Mouse (Mus musculus) intestine, embryonic 14.5 days (tissue): ENCODE results near the gene Gpn2. TPM values are rescaled to one million over a fixed set of nuclear protein-coding genes. Genes with fewer than 3 reads are reported as not detected.

Source experiments
- ATAC-seq: fragments of 200-750 bp; cut with Nextera tagmentation; replicated peaks from 2 replicates; pipeline ENCODE4 v1.8.0; 2017; ENCODE audit warnings: low read depth, moderate number of reproducible peaks, moderate TSS enrichment, moderate library complexity; ENCODE audit not compliant: low FRiP score, low TSS enrichment
- DNase-seq: peaks from one replicate; pipeline ENCODE4 v3.0.0-alpha.2; 2018; ENCODE audit warnings: low spot score
- H3K27ac ChIP-seq: fragments of 300-500 bp; sonication (generic); 2 replicates; pipeline ENCODE4 v1.5.1; 2014; ENCODE audit warnings: low read depth, mild to moderate bottlenecking, control low read depth
- H3K27me3 ChIP-seq: fragments of 300-500 bp; sonication (generic); replicated peaks from 2 replicates; pipeline ENCODE4 v1.6.1; 2014; ENCODE audit warnings: low read length, control low read depth; ENCODE audit not compliant: control insufficient read depth, insufficient read depth
- H3K36me3 ChIP-seq: fragments of 300-500 bp; sonication (generic); 2 replicates; pipeline ENCODE4 v1.6.1; 2014; ENCODE audit warnings: low read length, control low read depth; ENCODE audit not compliant: control insufficient read depth, insufficient read depth
- H3K4me1 ChIP-seq: fragments of 300-500 bp; sonication (generic); replicated peaks from 2 replicates; pipeline ENCODE4 v1.6.1; 2014; ENCODE audit warnings: low read length, control low read depth, mixed read lengths; ENCODE audit not compliant: control insufficient read depth, insufficient read depth
- H3K4me2 ChIP-seq: fragments of 300-500 bp; sonication (generic); 2 replicates; pipeline ENCODE4 v1.6.1; 2014; ENCODE audit warnings: low read length
- H3K4me3 ChIP-seq: fragments of 300-500 bp; sonication (generic); 2 replicates; pipeline ENCODE4 v1.5.1; 2014; ENCODE audit warnings: low read depth, low read length, control low read depth, mixed read lengths
- H3K9ac ChIP-seq: fragments of 300-500 bp; sonication (generic); 2 replicates; pipeline ENCODE4 v1.6.1; 2014; ENCODE audit warnings: mild to moderate bottlenecking, low read length
- H3K9me3 ChIP-seq: fragments of 300-500 bp; sonication (generic); 2 replicates; pipeline ENCODE4 v1.6.1; 2016; ENCODE audit warnings: low read length, control low read depth; ENCODE audit not compliant: control insufficient read depth
- WGBS: fragments of 180-500 bp; shearing (Covaris S2); extraction: QIAGEN DNeasy Blood & Tissue Kit; methylation state at CpG from one replicate; pipeline ENCODE4 v1.1.7; 2014; 5-methylcytosine and 5-hydroxymethylcytosine counted together
- polyA plus RNA-seq: library from polyadenylated mRNA; unstranded; fragments of >200 nt; fragmentation: Nextera tagmentation; extraction: Ambion mirVana; gene quantifications from 2 replicates; pipeline ENCODE4 v1.2.1, GENCODE M21; 2014

Gene Gpn2
- polyA plus RNA-seq, 1 experiment from 2014 or later = 19.8 TPM

GRCm38 (mm10) chr4:133600306-133600705 lies 16.1 kb downstream of the Gpn2 start:
- Histone ChIP-seq H3K4me1 (peaks cover 8% of the 10 kb centered on the region; the same call in 1 of the 2 replicates), H3K4me2 (peak overlapping the region; percentile 78), H3K27ac (peak overlapping the region; percentile 76; the same call in 1 of the 2 replicates), H3K36me3 (peaks cover 11% of the 10 kb centered on the region), H3K4me3 (peak overlapping the region; percentile 54), H3K9ac (peak overlapping the region; percentile 42), H3K9me3 (no peaks in the 10 kb centered on the region), H3K27me3 (peaks cover 33% of the 10 kb centered on the region)
- DNase-seq = no peak
- no peak for ATAC-seq
- 12% methylated on average over 9 of the region's 9 CpGs for WGBS

DNA sequence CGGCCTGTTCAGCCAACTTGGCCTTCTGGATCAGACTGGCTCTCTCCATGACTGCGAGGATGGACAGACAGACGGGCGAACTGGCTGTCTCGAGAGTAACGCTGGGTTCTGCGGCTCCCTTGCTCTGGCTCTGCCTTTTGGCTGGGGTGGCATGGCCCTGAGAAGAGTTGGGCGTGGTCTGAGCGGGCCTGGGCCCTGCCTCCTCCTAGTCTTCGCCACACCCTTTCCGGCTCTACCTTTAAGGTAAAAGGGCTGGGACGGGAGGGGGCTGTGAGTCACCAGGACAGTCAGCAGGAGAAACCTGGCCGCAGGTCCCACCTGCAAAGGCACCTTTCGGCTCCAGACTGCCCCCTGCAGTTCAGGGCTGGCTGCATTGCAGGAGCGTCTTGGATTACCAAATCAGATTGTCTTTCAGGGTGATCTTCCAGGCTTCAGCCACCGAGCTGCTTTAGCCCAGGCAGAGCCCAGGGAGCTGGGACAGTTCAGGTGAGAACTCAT lies 17.6 kb downstream of the Gpn2 start, which contains the start of gene Sfn:
TSS of gene Sfn (minus strand) at position 448 of the 498 bp plus-strand sequence.
- Histone ChIP-seq H3K27ac (no peak within 1 kb of the TSS), H3K36me3 (peaks cover 11% of the 10 kb centered on the region), H3K4me1 (peaks cover 8% of the 10 kb centered on the region; the same call in 1 of the 2 replicates), H3K27me3 (peaks cover 33% of the 10 kb centered on the region), H3K9me3 (no peaks in the 10 kb centered on the region), H3K4me2 (peak within 1 kb of the TSS; percentile 40), H3K9ac (no peak within 1 kb of the TSS), H3K4me3 (peak within 1 kb of the TSS; percentile 24)
- WGBS = 3% methylated on average over 16 of the region's 16 CpGs
- ATAC-seq = peak; percentile 76
- peak; percentile 89 for DNase-seq

- peaks cover 14% of the 10 kb centered on the region for H3K36me3 ChIP-seq
- peaks cover 33% of the 10 kb centered on the region for H3K27me3 ChIP-seq
- DNase-seq = no peak
- no peak for ATAC-seq
- peaks cover 8% of the 10 kb centered on the region; the same call in 1 of the 2 replicates for H3K4me1 ChIP-seq
- H3K27ac ChIP-seq = no peak overlapping the region
- H3K9me3 ChIP-seq = no peaks in the 10 kb centered on the region
- no peak overlapping the region for H3K4me3 ChIP-seq
- 88% methylated on average over 5 of the region's 5 CpGs for WGBS
- H3K4me2 ChIP-seq = no peak overlapping the region
- H3K9ac ChIP-seq = no peak overlapping the region
Measured at GRCm38 (mm10) chr4:133603056-133603455, 18.9 kb downstream of the Gpn2 start.

GRCm38 (mm10) chr4:133604175-133604574 lies 20.0 kb downstream of the Gpn2 start:
- Histone ChIP-seq H3K27me3 (peaks cover 28% of the 10 kb centered on the region), H3K4me3 (no peak overlapping the region), H3K9ac (no peak overlapping the region), H3K9me3 (no peaks in the 10 kb centered on the region), H3K27ac (no peak overlapping the region), H3K4me2 (no peak overlapping the region), H3K4me1 (peaks cover 3% of the 10 kb centered on the region; the same call in 1 of the 2 replicates), H3K36me3 (peaks cover 21% of the 10 kb centered on the region)
- ATAC-seq = no peak
- DNase-seq = no peak
- 86% methylated on average over 7 of the region's 7 CpGs for WGBS

DNA sequence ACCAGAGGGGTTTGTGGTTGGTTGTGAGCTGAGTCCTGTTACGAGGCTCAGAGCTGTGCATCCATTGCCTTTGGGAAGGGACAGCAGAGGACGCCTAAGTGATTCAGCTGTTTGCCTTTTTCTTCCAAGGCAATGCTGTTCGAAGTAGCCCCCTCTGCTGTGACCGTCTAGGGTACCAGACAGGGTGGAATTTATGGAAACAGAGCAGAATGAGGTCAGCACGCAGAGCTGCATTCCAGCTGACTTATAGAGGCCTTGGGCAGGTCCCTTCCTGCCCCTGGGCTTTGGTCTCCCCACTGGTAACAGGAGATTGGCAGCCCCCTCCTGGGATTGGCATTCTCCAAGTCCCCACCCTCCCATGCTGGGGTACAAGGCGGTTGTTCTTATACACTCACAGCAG lies 20.7 kb downstream of the Gpn2 start:
- ATAC-seq (no peak), DNase-seq (no peak)
- H3K27me3 ChIP-seq = peaks cover 24% of the 10 kb centered on the region
- no peak overlapping the region for H3K4me3 ChIP-seq
- 65% methylated on average over 6 of the region's 6 CpGs for WGBS
- H3K36me3 ChIP-seq = peaks cover 21% of the 10 kb centered on the region
- 0 out of 2 replicates have a peak, but pooled peaks cover 2% of the 10 kb centered on the region for H3K4me1 ChIP-seq
- H3K4me2 ChIP-seq = no peak overlapping the region
- no peaks in the 10 kb centered on the region for H3K9me3 ChIP-seq
- no peak overlapping the region for H3K9ac ChIP-seq
- no peak overlapping the region for H3K27ac ChIP-seq

DNA sequence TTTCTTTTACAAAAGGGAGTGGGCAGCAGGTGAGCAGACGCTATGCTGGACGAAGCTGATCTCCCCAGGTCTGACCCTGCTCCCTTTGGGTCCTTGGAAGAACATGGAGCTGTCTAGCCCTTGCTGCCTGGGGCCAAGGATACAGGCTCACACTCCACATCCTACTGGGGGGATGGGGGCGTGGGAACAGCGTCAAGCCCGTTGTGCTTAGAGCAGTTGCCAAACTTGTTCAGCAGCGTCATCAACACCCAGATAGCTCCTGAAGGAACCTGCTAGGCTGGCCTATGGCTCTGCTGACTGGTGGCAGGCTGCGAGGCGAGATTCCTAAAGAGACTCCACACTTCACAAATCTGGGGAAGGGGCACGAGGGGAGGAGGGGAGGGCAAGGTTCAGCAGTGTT lies 21.2 kb downstream of the Gpn2 start:
- Histone ChIP-seq H3K27me3 (peaks cover 19% of the 10 kb centered on the region), H3K36me3 (peaks cover 21% of the 10 kb centered on the region), H3K4me2 (no peak overlapping the region), H3K4me3 (no peak overlapping the region), H3K27ac (no peak overlapping the region), H3K4me1 (0 out of 2 replicates have a peak, but pooled peaks cover 2% of the 10 kb centered on the region), H3K9me3 (no peaks in the 10 kb centered on the region), H3K9ac (no peak overlapping the region)
- DNase-seq = no peak
- ATAC-seq = no peak
- 54% methylated on average over 9 of the region's 9 CpGs for WGBS

DNA sequence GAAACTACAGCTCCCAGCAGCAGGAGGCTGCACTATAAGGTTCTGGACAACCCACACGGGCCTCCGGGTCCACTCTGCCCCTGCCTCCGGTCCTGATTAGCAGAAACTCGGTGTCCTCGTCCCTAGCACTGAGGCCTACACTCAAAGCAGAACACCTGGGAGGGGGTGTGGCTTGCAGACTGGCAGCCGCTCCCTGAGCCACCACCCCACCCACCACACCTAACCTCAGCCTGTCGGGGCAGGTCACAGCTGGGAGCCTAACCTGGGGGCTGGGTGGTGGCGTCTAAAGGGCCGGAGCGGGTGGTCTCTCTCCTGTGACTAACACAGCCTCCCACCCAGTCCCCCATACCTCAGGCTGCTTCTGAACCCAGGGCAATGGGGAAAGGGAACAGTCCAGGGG lies 23.1 kb downstream of the Gpn2 start:
- no peak overlapping the region for H3K4me3 ChIP-seq
- H3K9ac ChIP-seq = no peak overlapping the region
- H3K9me3 ChIP-seq = peaks cover 4% of the 10 kb centered on the region
- H3K27me3 ChIP-seq = peaks cover 10% of the 10 kb centered on the region
- WGBS = 74% methylated on average over 10 of the region's 10 CpGs
- no peak overlapping the region for H3K4me2 ChIP-seq
- DNase-seq = no peak
- H3K4me1 ChIP-seq = no peaks in the 10 kb centered on the region
- peaks cover 27% of the 10 kb centered on the region for H3K36me3 ChIP-seq
- no peak overlapping the region for H3K27ac ChIP-seq
- ATAC-seq = no peak

- Histone ChIP-seq H3K4me1 (no peaks in the 10 kb centered on the region), H3K27ac (no peak overlapping the region), H3K36me3 (peaks cover 27% of the 10 kb centered on the region), H3K9ac (no peak overlapping the region), H3K4me3 (no peak overlapping the region), H3K4me2 (no peak overlapping the region), H3K27me3 (no peaks in the 10 kb centered on the region), H3K9me3 (peaks cover 8% of the 10 kb centered on the region)
- 19% methylated on average over 6 of the region's 6 CpGs for WGBS
- ATAC-seq (0 out of 2 replicates have a peak, but pooled peaks have one; percentile 47), DNase-seq (peak; percentile 95)
Measured at GRCm38 (mm10) chr4:133609719-133610118, 25.6 kb downstream of the Gpn2 start.

DNA sequence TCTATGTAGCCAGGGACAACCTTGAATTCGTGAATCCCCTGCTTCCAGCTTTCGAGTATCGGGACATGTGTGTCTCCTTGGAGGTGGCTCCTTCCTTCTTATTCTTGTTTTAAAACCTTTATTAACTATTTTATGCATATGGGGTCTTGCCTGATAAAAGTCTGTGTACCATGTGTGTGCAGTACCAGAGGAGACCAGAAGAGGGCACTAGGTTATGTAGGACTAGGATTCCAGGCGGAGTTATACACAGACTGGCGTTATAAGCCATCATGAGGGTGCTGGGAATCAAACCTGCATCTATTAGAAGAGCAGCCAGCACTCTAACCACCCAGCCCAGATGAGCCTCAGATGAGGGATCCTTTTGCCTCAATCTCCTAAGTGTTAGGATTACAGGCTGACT lies 27.7 kb downstream of the Gpn2 start:
- WGBS = 97% methylated on average over 5 of the region's 5 CpGs
- no peak for DNase-seq
- Histone ChIP-seq H3K27ac (no peak overlapping the region), H3K36me3 (peaks cover 30% of the 10 kb centered on the region), H3K27me3 (no peaks in the 10 kb centered on the region), H3K4me1 (no peaks in the 10 kb centered on the region), H3K4me2 (no peak overlapping the region), H3K9ac (no peak overlapping the region), H3K9me3 (peaks cover 8% of the 10 kb centered on the region), H3K4me3 (no peak overlapping the region)
- no peak for ATAC-seq
